Mouse (Mus musculus) intestine, embryonic 14.5 days (tissue): ENCODE results near the gene Pex16. TPM values are rescaled to one million over a fixed set of nuclear protein-coding genes. Genes with fewer than 3 reads are reported as not detected.

ENCODE experiments used
- ATAC-seq: fragments of 200-750 bp; cut with Nextera tagmentation; replicated peaks from 2 replicates; pipeline ENCODE4 v1.8.0; 2017; ENCODE audit warnings: low read depth, moderate number of reproducible peaks, moderate TSS enrichment, moderate library complexity; ENCODE audit not compliant: low FRiP score, low TSS enrichment
- DNase-seq: peaks from one replicate; pipeline ENCODE4 v3.0.0-alpha.2; 2018; ENCODE audit warnings: low spot score
- H3K27ac ChIP-seq: fragments of 300-500 bp; sonication (generic); 2 replicates; pipeline ENCODE4 v1.5.1; 2014; ENCODE audit warnings: low read depth, mild to moderate bottlenecking, control low read depth
- H3K27me3 ChIP-seq: fragments of 300-500 bp; sonication (generic); replicated peaks from 2 replicates; pipeline ENCODE4 v1.6.1; 2014; ENCODE audit warnings: low read length, control low read depth; ENCODE audit not compliant: control insufficient read depth, insufficient read depth
- H3K36me3 ChIP-seq: fragments of 300-500 bp; sonication (generic); 2 replicates; pipeline ENCODE4 v1.6.1; 2014; ENCODE audit warnings: low read length, control low read depth; ENCODE audit not compliant: control insufficient read depth, insufficient read depth
- H3K4me1 ChIP-seq: fragments of 300-500 bp; sonication (generic); replicated peaks from 2 replicates; pipeline ENCODE4 v1.6.1; 2014; ENCODE audit warnings: low read length, control low read depth, mixed read lengths; ENCODE audit not compliant: control insufficient read depth, insufficient read depth
- H3K4me2 ChIP-seq: fragments of 300-500 bp; sonication (generic); 2 replicates; pipeline ENCODE4 v1.6.1; 2014; ENCODE audit warnings: low read length
- H3K4me3 ChIP-seq: fragments of 300-500 bp; sonication (generic); 2 replicates; pipeline ENCODE4 v1.5.1; 2014; ENCODE audit warnings: low read depth, low read length, control low read depth, mixed read lengths
- H3K9ac ChIP-seq: fragments of 300-500 bp; sonication (generic); 2 replicates; pipeline ENCODE4 v1.6.1; 2014; ENCODE audit warnings: mild to moderate bottlenecking, low read length
- H3K9me3 ChIP-seq: fragments of 300-500 bp; sonication (generic); 2 replicates; pipeline ENCODE4 v1.6.1; 2016; ENCODE audit warnings: low read length, control low read depth; ENCODE audit not compliant: control insufficient read depth
- WGBS: fragments of 180-500 bp; shearing (Covaris S2); extraction: QIAGEN DNeasy Blood & Tissue Kit; methylation state at CpG from one replicate; pipeline ENCODE4 v1.1.7; 2014; 5-methylcytosine and 5-hydroxymethylcytosine counted together
- polyA plus RNA-seq: library from polyadenylated mRNA; unstranded; fragments of >200 nt; fragmentation: Nextera tagmentation; extraction: Ambion mirVana; gene quantifications from 2 replicates; pipeline ENCODE4 v1.2.1, GENCODE M21; 2014

Pex16 gene
- polyA plus RNA-seq, 1 experiment from 2014 or later: 27.9 TPM

DNA sequence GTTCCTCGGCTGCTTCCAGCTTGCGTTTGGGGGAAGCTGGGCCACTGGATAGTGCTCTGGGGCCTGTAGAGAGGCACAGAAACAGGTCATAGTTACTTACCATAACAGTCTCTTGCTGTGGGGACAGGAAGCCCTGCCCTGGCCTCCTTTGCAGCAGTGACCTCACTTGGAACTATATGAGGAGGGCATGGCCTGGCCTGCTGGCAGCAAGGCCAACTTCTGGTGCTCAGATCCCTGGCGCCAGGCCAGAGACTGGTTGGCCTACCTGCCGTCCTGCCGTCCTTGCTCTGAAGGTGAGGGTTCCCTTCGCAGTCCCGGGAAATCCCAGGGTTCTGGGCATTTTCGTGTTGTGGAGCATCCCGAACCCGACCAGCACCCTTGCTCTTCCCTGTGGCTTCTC lies 37.2 kb downstream of the Pex16 start:
- Histone ChIP-seq H3K9ac (no peak overlapping the region), H3K4me2 (no peak overlapping the region), H3K4me3 (no peak overlapping the region), H3K4me1 (no peaks in the 10 kb centered on the region), H3K27ac (no peak overlapping the region), H3K27me3 (no peaks in the 10 kb centered on the region), H3K36me3 (peaks cover 90% of the 10 kb centered on the region), H3K9me3 (no peaks in the 10 kb centered on the region)
- no peak for DNase-seq
- no peak for ATAC-seq
- 94% methylated on average over 10 of the region's 10 CpGs for WGBS

- Histone ChIP-seq H3K9me3 (no peaks in the 10 kb centered on the region), H3K4me3 (no peak overlapping the region), H3K9ac (no peak overlapping the region), H3K27ac (no peak overlapping the region), H3K27me3 (no peaks in the 10 kb centered on the region), H3K4me2 (no peak overlapping the region), H3K36me3 (peaks cover 79% of the 10 kb centered on the region), H3K4me1 (peaks cover 3% of the 10 kb centered on the region)
- ATAC-seq (no peak), DNase-seq (no peak)
- WGBS: 95% methylated on average over 7 of the region's 7 CpGs
Measured at GRCm38 (mm10) chr2:92421723-92422387, 47.4 kb downstream of the Pex16 start.

DNA sequence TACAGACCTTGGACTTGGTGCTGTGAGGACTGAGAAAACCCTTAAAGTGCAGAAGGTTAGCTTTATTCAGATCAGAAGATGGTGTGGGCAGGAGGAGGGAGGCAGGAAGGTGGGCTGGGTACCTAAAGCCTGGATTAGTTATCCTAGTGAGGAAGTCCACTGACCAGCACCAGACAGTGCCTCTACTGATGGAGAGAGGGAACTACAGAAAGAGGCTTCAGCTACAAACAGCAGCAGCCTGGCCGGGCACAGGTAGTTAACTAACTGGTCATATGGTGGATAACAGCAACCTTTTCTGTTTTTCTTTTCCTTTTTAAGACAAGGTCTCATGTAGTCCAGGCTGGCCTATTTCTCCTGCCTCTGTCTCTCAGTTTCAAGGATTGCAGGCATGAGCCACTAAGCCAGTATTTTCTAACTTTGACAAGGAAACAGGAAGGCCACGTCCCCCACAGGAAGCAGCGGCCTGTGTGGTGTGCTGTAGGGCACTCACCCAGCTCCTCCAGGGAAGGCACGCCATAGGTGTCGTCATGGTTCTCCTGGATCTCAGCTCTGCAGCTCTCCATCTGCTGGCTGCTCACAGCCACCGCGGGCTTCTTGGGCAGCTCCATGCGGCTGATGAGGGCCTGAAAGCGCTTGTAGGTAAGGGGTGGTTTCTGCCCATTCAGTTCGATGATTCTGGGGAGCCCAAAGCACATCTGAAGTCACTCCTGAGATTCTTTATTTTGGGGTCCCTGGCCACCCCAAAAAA lies 48.1 kb downstream of the Pex16 start:
- Histone ChIP-seq H3K9ac (no peak overlapping the region), H3K4me1 (peaks cover 6% of the 10 kb centered on the region), H3K4me2 (no peak overlapping the region), H3K27me3 (no peaks in the 10 kb centered on the region), H3K36me3 (peaks cover 76% of the 10 kb centered on the region), H3K4me3 (no peak overlapping the region), H3K27ac (no peak overlapping the region), H3K9me3 (no peaks in the 10 kb centered on the region)
- ATAC-seq (no peak), DNase-seq (no peak)
- 66% methylated on average over 10 of the region's 10 CpGs for WGBS

- H3K27ac ChIP-seq: no peak overlapping the region
- peaks cover 71% of the 10 kb centered on the region for H3K36me3 ChIP-seq
- no peak overlapping the region for H3K9ac ChIP-seq
- 90% methylated on average over 9 of the region's 9 CpGs for WGBS
- no peak overlapping the region for H3K4me3 ChIP-seq
- H3K9me3 ChIP-seq: no peaks in the 10 kb centered on the region
- peaks cover 11% of the 10 kb centered on the region for H3K4me1 ChIP-seq
- no peak overlapping the region for H3K4me2 ChIP-seq
- no peaks in the 10 kb centered on the region for H3K27me3 ChIP-seq
- DNase-seq (no peak), ATAC-seq (no peak)
Measured at GRCm38 (mm10) chr2:92423156-92423555, 48.7 kb downstream of the Pex16 start.

DNA sequence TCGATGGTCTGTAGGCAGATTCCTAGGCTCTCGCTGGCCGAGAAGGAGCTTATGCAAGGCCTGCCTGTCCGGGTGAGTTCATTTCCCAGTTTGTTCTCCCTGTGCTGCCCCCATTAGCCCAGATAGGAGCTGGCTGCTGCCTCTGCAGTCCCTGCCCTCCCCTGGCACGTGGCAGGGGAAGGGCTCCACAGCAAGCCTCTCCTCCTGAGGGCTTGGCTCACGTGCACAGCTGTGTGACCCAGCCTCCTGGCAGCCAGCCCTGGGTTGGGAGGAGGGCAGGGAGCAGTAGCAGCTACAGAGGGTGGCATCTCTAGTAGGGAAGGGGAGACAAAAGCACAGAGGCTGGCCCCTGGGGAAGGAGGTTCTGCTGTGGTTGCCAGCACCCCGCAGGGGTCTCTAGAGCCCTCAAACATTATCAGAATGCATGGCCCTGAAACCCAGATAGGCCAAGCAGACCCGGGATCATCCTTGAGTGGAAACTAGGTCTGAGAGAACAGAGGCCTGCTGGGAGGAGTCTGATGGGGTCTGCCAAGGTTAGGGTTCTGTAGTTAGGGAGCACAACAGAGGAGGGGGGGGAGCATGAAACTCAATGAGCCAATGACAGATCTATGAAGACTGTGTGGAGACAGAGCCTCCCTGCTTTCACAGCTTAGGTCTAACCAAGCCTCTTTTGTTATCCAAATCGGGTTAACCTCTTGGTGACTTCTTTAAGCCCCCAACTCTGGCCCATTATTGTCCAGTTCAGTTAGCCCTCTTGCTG lies 49.4 kb downstream of the Pex16 start:
- Histone ChIP-seq H3K9me3 (no peaks in the 10 kb centered on the region), H3K27ac (peak overlapping the region; percentile 60; the same call in 1 of the 2 replicates), H3K9ac (no peak overlapping the region), H3K36me3 (peaks cover 66% of the 10 kb centered on the region), H3K27me3 (no peaks in the 10 kb centered on the region), H3K4me2 (no peak overlapping the region), H3K4me3 (no peak overlapping the region), H3K4me1 (peaks cover 16% of the 10 kb centered on the region)
- no peak for DNase-seq
- WGBS: 80% methylated on average over 9 of the region's 9 CpGs
- ATAC-seq: no peak

GRCm38 (mm10) chr2:92424462-92425308 lies 50.2 kb downstream of the Pex16 start:
- WGBS: 65% methylated on average over 9 of the region's 9 CpGs
- peaks cover 16% of the 10 kb centered on the region for H3K4me1 ChIP-seq
- DNase-seq (peak; percentile 65), ATAC-seq (peak; percentile 32; the same call in 1 of the 2 replicates)
- no peak overlapping the region for H3K4me3 ChIP-seq
- H3K9me3 ChIP-seq: no peaks in the 10 kb centered on the region
- peak overlapping the region; percentile 60 for H3K27ac ChIP-seq
- no peaks in the 10 kb centered on the region for H3K27me3 ChIP-seq
- H3K9ac ChIP-seq: no peak overlapping the region
- H3K36me3 ChIP-seq: peaks cover 58% of the 10 kb centered on the region
- no peak overlapping the region for H3K4me2 ChIP-seq

GRCm38 (mm10) chr2:92425366-92425765 lies 50.9 kb downstream of the Pex16 start:
- Histone ChIP-seq H3K27me3 (no peaks in the 10 kb centered on the region), H3K36me3 (peaks cover 51% of the 10 kb centered on the region), H3K9ac (no peak overlapping the region), H3K4me2 (no peak overlapping the region), H3K9me3 (no peaks in the 10 kb centered on the region), H3K27ac (peak overlapping the region; percentile 60), H3K4me1 (peaks cover 21% of the 10 kb centered on the region), H3K4me3 (no peak overlapping the region)
- DNase-seq (no peak), ATAC-seq (0 out of 2 replicates have a peak, but pooled peaks have one; percentile 8)
- WGBS: 80% methylated on average over 4 of the region's 4 CpGs

DNA sequence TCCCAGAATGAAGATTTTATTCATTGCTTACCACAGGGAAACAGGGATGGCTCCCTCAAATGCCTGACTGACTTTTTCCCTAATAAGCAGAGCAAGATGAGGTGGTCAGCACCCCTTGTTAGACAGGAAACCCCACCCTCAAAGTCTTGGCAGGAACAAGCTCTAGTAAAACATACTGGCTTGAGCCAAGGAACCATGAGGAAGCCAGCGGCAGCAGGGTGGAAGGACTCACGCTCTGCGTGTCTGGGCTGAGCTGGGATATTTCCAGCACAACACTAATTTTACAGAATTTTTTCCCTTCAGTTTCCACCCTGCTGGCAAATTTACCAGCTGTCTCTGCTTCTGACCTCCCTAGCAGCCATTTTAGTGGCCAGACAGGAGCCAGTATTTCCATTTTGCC lies 52.0 kb downstream of the Pex16 start:
- no peaks in the 10 kb centered on the region for H3K9me3 ChIP-seq
- WGBS: 65% methylated on average over 3 of the region's 3 CpGs
- ATAC-seq (no peak), DNase-seq (no peak)
- no peak overlapping the region for H3K4me2 ChIP-seq
- no peaks in the 10 kb centered on the region for H3K27me3 ChIP-seq
- no peak overlapping the region for H3K9ac ChIP-seq
- peaks cover 32% of the 10 kb centered on the region for H3K4me1 ChIP-seq
- peaks cover 40% of the 10 kb centered on the region for H3K36me3 ChIP-seq
- H3K4me3 ChIP-seq: no peak overlapping the region
- H3K27ac ChIP-seq: peak overlapping the region; percentile 3; the same call in 1 of the 2 replicates
